Mouse (Mus musculus) heart, postnatal 4 days (tissue): ENCODE measurements around the gene Yy1. TPM values are rescaled to one million over a fixed set of nuclear protein-coding genes. Genes with fewer than 3 reads are reported as not detected.

Experiments used
- DNase-seq: peaks from one replicate; pipeline ENCODE4 v3.0.0; 2021
- total RNA-seq, 2 experiments: library from RNA; stranded (reverse); gene quantifications; 2 replicates each; pipeline ENCODE4 v1.2.3; 2021

Gene Yy1
- total RNA-seq, result 10 to 100 TPM; 39.6 to 40.5 TPM

GRCm38 (mm10) chr12:108792546-108793452, at the start of gene Yy1:
TSS of gene Yy1 (plus strand) at chr12:108792973.
- peak; percentile 99 for DNase-seq

GRCm38 (mm10) chr12:108745990-108746389, 46.8 kb upstream of the Yy1 start:
- no peak for DNase-seq

- DNase-seq, result no peak
Observed at GRCm38 (mm10) chr12:108749019-108749418, 43.8 kb upstream of the Yy1 start.

- DNase-seq, result no peak
Observed at GRCm38 (mm10) chr12:108749454-108749853, 43.3 kb upstream of the Yy1 start.

- no peak for DNase-seq
Observed at GRCm38 (mm10) chr12:108750226-108750625, 42.5 kb upstream of the Yy1 start.

GRCm38 (mm10) chr12:108751790-108752189, 41.0 kb upstream of the Yy1 start:
- peak; percentile 27 for DNase-seq

- DNase-seq, result no peak
Observed at GRCm38 (mm10) chr12:108755141-108755540, 37.6 kb upstream of the Yy1 start.

- DNase-seq, result no peak
Observed at GRCm38 (mm10) chr12:108756611-108757010, 36.2 kb upstream of the Yy1 start.

- DNase-seq, result peak; percentile 100
Observed at GRCm38 (mm10) chr12:108757717-108758257, 35.0 kb upstream of the Yy1 start.

- peak; percentile 23 for DNase-seq
Observed at GRCm38 (mm10) chr12:108758273-108758672, 34.5 kb upstream of the Yy1 start.

- no peak for DNase-seq
Observed at GRCm38 (mm10) chr12:108758682-108759081, 34.1 kb upstream of the Yy1 start.

GRCm38 (mm10) chr12:108759266-108759665, 33.5 kb upstream of the Yy1 start:
- no peak for DNase-seq

- DNase-seq, result no peak
Observed at GRCm38 (mm10) chr12:108760016-108760415, 32.8 kb upstream of the Yy1 start.

GRCm38 (mm10) chr12:108760500-108761020, 32.2 kb upstream of the Yy1 start:
- DNase-seq, result no peak

GRCm38 (mm10) chr12:108761209-108761608, 31.6 kb upstream of the Yy1 start:
- DNase-seq, result no peak

- no peak for DNase-seq
Observed at GRCm38 (mm10) chr12:108761665-108762064, 31.1 kb upstream of the Yy1 start.

GRCm38 (mm10) chr12:108763057-108763796, 29.5 kb upstream of the Yy1 start:
- peak; percentile 54 for DNase-seq

GRCm38 (mm10) chr12:108764917-108765678, 27.7 kb upstream of the Yy1 start:
- DNase-seq, result peak; percentile 11

GRCm38 (mm10) chr12:108765751-108766221, 27.0 kb upstream of the Yy1 start:
- peak; percentile 80 for DNase-seq

- peak; percentile 25 for DNase-seq
Observed at GRCm38 (mm10) chr12:108766316-108766715, 26.5 kb upstream of the Yy1 start.

- no peak for DNase-seq
Observed at GRCm38 (mm10) chr12:108766866-108767265, 25.9 kb upstream of the Yy1 start.
